Mouse (Mus musculus) liver, adult 2 months (tissue): ENCODE results near the gene Acadsb.
A peak's percentile ranks its signal among the peaks of the same experiment; 100 is the strongest.

ENCODE experiments used
- CTCF ChIP-seq: fragments of 200-500 bp; IDR thresholded peaks from 2 replicates; pipeline ENCODE4 v1.5.1; 2011; ENCODE audit warnings: low read depth, low read length, control low read depth
- POLR2A ChIP-seq: fragments of 200-500 bp; IDR thresholded peaks from 2 replicates; pipeline ENCODE4 v1.6.1; 2011; ENCODE audit warnings: low read length, control low read depth; ENCODE audit not compliant: insufficient read depth; ENCODE audit errors: extremely low read depth

DNA sequence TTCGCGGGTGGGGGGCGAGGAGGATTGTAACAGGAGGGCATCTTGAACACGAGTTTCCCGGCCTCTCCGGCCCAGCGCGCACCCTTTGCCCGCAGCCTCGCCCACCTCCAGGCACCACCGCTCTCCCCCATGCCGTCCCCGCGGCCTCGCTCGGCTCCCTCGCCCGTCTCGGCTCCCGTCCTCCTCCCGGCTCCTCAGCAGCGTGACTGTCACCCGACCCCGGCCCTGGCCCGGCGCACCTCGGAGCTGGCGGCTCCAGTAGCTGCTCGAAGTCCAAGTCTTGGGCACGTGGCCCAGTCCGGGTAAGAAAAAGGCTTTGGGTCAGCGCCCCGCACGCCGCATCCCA, 48.2 kb upstream of the Acadsb start:
- TF ChIP-seq CTCF (no peak), POLR2A (0 out of 2 replicates have a peak, but pooled peaks have one; percentile 26)
